Mouse (Mus musculus) hindbrain, embryonic 11.5 days (tissue): ENCODE results near the gene Ccdc182. TPM values are rescaled to one million over a fixed set of nuclear protein-coding genes. Genes with fewer than 3 reads are reported as not detected.

ENCODE experiments used
- ATAC-seq: fragments of 200-750 bp; cut with Nextera tagmentation; 2 replicates; pipeline ENCODE4 v1.8.0; 2017; ENCODE audit warnings: mild to moderate bottlenecking, moderate TSS enrichment, moderate library complexity; ENCODE audit not compliant: low FRiP score
- DNase-seq: peaks from one replicate; pipeline ENCODE4 v3.0.0-alpha.2; 2015; ENCODE audit warnings: low spot score
- H3K27ac ChIP-seq: fragments of 300-500 bp; sonication (generic); 2 replicates; pipeline ENCODE4 v1.5.1; 2014; ENCODE audit warnings: mild to moderate bottlenecking, low read depth, low read length
- H3K27me3 ChIP-seq: fragments of 300-500 bp; sonication (generic); 2 replicates; pipeline ENCODE4 v1.6.1; 2014; ENCODE audit warnings: mild to moderate bottlenecking, low read length, moderate library complexity, mixed read lengths; ENCODE audit not compliant: control insufficient read depth, insufficient read depth
- H3K36me3 ChIP-seq: fragments of 300-500 bp; sonication (generic); 2 replicates; pipeline ENCODE4 v1.6.1; 2014; ENCODE audit warnings: mild to moderate bottlenecking, low read length, moderate library complexity, mixed read lengths; ENCODE audit not compliant: control insufficient read depth, insufficient read depth
- H3K4me1 ChIP-seq: fragments of 300-500 bp; sonication (generic); replicated peaks from 2 replicates; pipeline ENCODE4 v1.6.1; 2014; ENCODE audit warnings: low read length, mixed read lengths; ENCODE audit not compliant: control insufficient read depth, insufficient read depth
- H3K4me2 ChIP-seq: fragments of 300-500 bp; sonication (generic); replicated peaks from 2 replicates; pipeline ENCODE4 v1.6.1; 2014; ENCODE audit warnings: mild to moderate bottlenecking, low read depth, low read length
- H3K4me3 ChIP-seq: fragments of 300-500 bp; sonication (generic); 2 replicates; pipeline ENCODE4 v1.5.1; 2014; ENCODE audit warnings: low read depth, low read length
- H3K9ac ChIP-seq: fragments of 300-500 bp; sonication (generic); 2 replicates; pipeline ENCODE4 v1.6.1; 2014; ENCODE audit warnings: low read depth, low read length
- H3K9me3 ChIP-seq: fragments of 300-500 bp; sonication (generic); 2 replicates; pipeline ENCODE4 v1.6.1; 2016; ENCODE audit warnings: low read length; ENCODE audit not compliant: control insufficient read depth
- WGBS: fragments of 180-500 bp; shearing (Covaris S2); extraction: QIAGEN DNeasy Blood & Tissue Kit; methylation state at CpG from one replicate; pipeline ENCODE4 v1.1.7; 2014; 5-methylcytosine and 5-hydroxymethylcytosine counted together
- polyA plus RNA-seq: library from polyadenylated mRNA; unstranded; fragments of >200 nt; fragmentation: Nextera tagmentation; extraction: Ambion mirVana; gene quantifications from 2 replicates; pipeline ENCODE4 v1.2.1, GENCODE M21; 2014

The Ccdc182 gene
- polyA plus RNA-seq, 1 experiment from 2014 or later = 9.8 TPM

DNA sequence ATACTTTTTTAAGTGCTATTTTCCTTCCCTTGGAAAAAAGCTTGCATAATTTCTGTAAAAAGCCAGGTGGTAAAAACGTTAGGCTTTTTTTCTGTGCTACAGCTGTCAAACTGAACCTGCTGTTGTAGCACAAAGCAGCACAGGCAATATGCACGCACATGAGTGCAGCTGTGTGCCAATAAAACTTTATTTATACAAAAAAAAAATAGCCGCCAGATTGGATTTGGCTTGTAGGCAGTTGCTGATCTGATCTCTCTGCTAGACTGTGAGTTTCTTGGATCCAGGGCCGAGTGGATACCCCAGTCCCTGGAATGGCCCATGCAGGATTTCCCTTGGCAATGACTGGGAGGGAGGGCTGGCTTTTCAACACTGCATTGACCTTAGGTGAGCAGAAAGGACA, 36.2 kb upstream of the Ccdc182 start:
- peaks cover 13% of the 10 kb centered on the region for H3K4me1 ChIP-seq
- H3K4me3 ChIP-seq = no peak overlapping the region
- H3K4me2 ChIP-seq = no peak overlapping the region
- 81% methylated on average over 4 of the region's 4 CpGs for WGBS
- no peaks in the 10 kb centered on the region for H3K9me3 ChIP-seq
- no peak for DNase-seq
- H3K9ac ChIP-seq = no peak overlapping the region
- H3K27me3 ChIP-seq = no peaks in the 10 kb centered on the region
- H3K36me3 ChIP-seq = peaks cover 3% of the 10 kb centered on the region
- H3K27ac ChIP-seq = no peak overlapping the region
- ATAC-seq = no peak

DNA sequence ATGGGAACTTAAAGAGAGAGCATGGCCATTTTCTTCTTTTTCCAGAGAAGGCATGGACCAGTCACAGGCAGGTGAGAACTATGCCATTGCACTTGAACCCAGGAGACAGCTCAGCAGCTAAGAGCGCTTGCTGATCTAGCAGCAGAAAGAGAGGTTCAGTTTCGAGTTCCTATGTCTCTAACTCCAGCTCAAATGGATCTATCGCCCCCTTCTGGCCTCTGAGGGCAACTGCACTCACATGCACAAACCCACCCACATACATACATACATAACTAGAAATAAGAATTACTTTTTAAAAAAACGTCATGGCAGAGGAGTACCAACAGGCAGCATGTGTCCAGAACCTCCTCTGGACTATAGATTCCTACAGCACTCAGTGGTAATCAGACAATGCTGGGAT, 35.6 kb upstream of the Ccdc182 start:
- Histone ChIP-seq H3K4me2 (no peak overlapping the region), H3K9ac (no peak overlapping the region), H3K4me3 (no peak overlapping the region), H3K27ac (no peak overlapping the region), H3K4me1 (peaks cover 9% of the 10 kb centered on the region; the same call in 1 of the 2 replicates), H3K9me3 (no peaks in the 10 kb centered on the region), H3K36me3 (peaks cover 3% of the 10 kb centered on the region), H3K27me3 (no peaks in the 10 kb centered on the region)
- DNase-seq = no peak
- ATAC-seq = no peak
- 80% methylated on average over 4 of the region's 4 CpGs for WGBS

DNA sequence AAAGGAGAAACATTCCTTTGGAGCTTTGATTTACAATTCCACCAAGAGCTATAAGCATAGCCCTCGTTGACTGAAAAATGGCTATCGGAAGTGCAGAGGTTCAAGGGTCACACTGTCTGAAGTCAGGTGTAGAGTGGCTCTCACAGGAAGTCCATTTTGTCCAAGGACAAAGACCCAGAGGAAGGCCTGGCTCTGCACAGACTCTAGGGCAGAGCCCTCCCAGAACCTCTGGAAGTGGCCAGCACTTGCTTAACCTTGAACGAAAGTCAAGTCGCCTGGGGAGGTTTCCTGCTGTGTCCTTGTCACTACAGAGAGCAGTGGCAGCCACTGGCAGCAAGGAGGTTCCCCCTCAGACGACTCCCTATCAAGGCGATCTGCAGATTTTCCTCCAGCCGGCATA, 33.4 kb upstream of the Ccdc182 start:
- H3K27ac ChIP-seq = no peak overlapping the region
- DNase-seq (no peak), ATAC-seq (no peak)
- H3K9me3 ChIP-seq = no peaks in the 10 kb centered on the region
- no peak overlapping the region for H3K9ac ChIP-seq
- no peak overlapping the region for H3K4me3 ChIP-seq
- 0 out of 2 replicates have a peak, but pooled peaks cover 5% of the 10 kb centered on the region for H3K4me1 ChIP-seq
- WGBS = 54% methylated on average over 7 of the region's 7 CpGs
- H3K27me3 ChIP-seq = no peaks in the 10 kb centered on the region
- H3K36me3 ChIP-seq = peaks cover 3% of the 10 kb centered on the region
- H3K4me2 ChIP-seq = no peak overlapping the region

DNA sequence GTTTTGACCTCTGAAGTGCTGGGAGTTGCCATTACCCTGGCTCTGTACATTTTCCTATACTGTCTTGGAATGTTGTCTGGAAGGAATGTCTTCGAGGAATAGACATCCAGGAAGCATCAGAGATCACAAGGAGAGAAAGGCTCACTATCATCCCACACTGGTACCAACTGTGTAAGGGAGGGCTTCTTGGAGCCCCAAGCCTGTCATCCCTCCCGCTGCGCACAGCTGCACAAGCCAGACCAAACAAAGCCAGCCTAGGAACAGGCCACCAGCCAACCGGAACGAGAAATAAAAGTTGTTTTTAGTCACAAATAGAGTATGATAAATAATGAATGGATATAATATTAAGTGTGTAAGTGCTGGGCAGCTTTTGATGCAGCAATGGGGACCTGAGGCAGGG, 29.0 kb upstream of the Ccdc182 start:
- Histone ChIP-seq H3K27me3 (no peaks in the 10 kb centered on the region), H3K9ac (no peak overlapping the region), H3K9me3 (no peaks in the 10 kb centered on the region), H3K4me2 (no peak overlapping the region), H3K4me1 (peaks cover 5% of the 10 kb centered on the region; the same call in 1 of the 2 replicates), H3K27ac (no peak overlapping the region), H3K4me3 (no peak overlapping the region), H3K36me3 (no peaks in the 10 kb centered on the region)
- no peak for DNase-seq
- no peak for ATAC-seq
- 72% methylated on average over 5 of the region's 5 CpGs for WGBS

DNA sequence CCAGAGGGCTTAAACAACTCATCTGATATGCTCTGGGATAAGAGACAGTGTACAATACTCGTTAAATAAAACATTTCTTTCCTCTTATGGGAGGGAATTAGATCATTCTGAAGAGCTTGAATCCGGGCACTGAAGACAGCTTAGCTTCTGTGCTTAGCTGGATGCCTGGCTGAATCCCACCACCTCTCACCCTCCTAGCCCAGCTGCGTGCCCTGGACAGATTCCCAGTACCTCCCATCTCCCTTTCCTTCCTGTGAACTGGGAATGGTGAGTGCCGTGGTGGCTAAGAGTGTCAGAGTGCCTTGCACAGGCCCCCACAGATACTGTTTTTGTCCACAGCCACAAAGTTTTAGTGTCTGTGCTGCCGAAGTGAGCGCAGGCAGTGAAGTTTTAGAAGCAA, 27.5 kb upstream of the Ccdc182 start:
- Histone ChIP-seq H3K4me1 (peaks cover 5% of the 10 kb centered on the region; the same call in 1 of the 2 replicates), H3K9ac (no peak overlapping the region; the same call in 1 of the 2 replicates), H3K9me3 (no peaks in the 10 kb centered on the region), H3K4me3 (no peak overlapping the region), H3K4me2 (no peak overlapping the region), H3K27ac (peak overlapping the region; percentile 8; the same call in 1 of the 2 replicates), H3K27me3 (no peaks in the 10 kb centered on the region), H3K36me3 (no peaks in the 10 kb centered on the region)
- ATAC-seq (no peak), DNase-seq (no peak)
- WGBS = 79% methylated on average over 6 of the region's 6 CpGs

DNA sequence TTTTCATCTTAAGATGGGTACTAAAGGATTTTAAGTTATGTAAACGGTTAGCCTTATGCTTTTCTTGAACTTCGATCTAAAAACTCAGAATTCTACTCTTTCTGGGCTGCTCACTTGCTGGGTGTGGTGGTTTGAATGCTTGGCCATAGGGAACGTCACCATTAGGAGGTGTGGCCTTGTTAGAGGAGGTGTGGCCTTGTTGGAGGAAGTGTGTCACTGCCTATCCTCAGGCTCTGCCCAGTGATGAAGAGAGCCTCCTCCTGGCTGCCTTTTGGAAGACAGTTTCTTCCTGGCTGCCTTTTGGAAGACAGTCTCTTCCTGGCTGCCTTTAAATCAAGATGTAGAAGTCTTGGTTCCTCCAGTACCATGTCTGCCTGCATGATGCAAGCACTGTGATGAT, 22.0 kb upstream of the Ccdc182 start:
- Histone ChIP-seq H3K9me3 (no peaks in the 10 kb centered on the region), H3K4me1 (peaks cover 20% of the 10 kb centered on the region), H3K4me2 (no peak overlapping the region), H3K4me3 (no peak overlapping the region), H3K36me3 (no peaks in the 10 kb centered on the region), H3K27me3 (no peaks in the 10 kb centered on the region), H3K9ac (no peak overlapping the region), H3K27ac (no peak overlapping the region)
- ATAC-seq = no peak
- 64% methylated on average over 3 of the region's 3 CpGs for WGBS
- DNase-seq = no peak

DNA sequence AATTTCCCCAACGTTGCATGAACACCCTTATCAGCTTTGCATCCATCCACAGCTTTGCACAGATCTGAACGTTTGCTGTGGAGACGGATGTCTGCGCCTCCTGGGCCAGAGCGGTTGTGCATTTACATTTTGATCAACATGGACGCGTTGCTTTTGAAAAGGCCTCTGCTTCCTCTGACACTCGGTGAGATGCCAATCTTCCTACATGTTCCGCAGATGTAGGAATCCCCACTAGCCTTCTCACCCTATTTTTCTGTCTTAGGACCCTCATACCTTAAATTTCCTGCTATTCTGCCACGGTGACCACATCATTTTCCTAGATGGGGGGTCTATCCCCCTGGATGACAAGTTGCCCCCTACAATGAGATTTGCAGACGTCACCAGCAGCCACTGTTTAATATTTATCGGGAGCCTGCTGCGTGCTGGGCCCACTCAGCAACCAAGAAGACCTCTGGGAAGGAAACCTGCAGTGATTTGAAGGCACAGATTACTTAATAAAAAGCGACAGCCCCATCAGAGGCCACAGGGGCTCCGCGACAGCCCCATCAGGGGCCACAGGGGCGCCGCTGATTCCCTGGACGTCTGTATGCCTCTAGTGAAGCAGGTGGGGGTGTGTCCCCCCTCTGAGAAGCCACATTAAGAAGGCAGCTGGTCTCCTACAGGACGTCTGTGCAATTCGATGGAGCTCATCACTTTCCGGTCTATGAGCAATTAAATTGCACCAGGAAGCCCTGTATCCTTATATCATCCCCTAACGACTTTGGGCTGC, 19.6 kb upstream of the Ccdc182 start:
- Histone ChIP-seq H3K4me2 (peak overlapping the region; percentile 2), H3K4me3 (no peak overlapping the region), H3K4me1 (peaks cover 21% of the 10 kb centered on the region), H3K36me3 (no peaks in the 10 kb centered on the region), H3K27me3 (no peaks in the 10 kb centered on the region), H3K9ac (peak overlapping the region; percentile 2), H3K9me3 (no peaks in the 10 kb centered on the region), H3K27ac (peak overlapping the region; percentile 92)
- peak; percentile 55 for DNase-seq
- WGBS = 16% methylated on average over 23 of the region's 23 CpGs
- peak; percentile 73 for ATAC-seq

DNA sequence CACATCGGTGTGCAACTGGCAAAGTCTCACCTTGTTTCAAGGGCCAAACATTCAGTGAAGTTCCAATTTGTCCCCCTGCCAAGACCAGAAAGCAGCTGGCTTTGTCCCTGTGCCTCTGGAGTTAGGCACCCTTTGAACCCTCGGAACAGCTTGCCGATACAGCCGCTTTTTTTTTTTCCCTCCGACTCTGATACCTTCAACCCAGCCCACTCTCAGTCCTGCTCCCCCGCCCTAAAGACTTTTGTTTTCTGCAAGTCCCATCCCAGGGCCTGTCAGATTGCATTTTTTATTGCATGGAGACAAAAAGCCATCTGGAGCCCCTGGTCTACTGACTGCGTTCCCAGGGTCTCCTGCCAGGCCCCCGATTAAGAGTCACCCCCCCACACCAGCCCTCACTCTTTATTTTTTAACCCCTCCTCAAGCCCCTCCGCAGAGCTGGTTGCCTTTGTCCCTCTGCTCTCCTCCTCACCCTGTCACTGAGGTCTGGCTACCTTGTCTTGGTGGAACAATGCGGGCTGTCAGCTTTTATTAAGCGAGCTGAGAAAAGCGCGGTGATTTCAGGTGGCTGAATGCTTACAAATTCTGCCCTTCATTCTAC, 18.9 kb upstream of the Ccdc182 start:
- H3K9me3 ChIP-seq = no peaks in the 10 kb centered on the region
- peaks cover 28% of the 10 kb centered on the region for H3K4me1 ChIP-seq
- peak overlapping the region; percentile 2 for H3K4me2 ChIP-seq
- H3K9ac ChIP-seq = peak overlapping the region; percentile 50
- no peaks in the 10 kb centered on the region for H3K27me3 ChIP-seq
- peak; percentile 86 for ATAC-seq
- 16% methylated on average over 13 of the region's 13 CpGs for WGBS
- H3K36me3 ChIP-seq = no peaks in the 10 kb centered on the region
- H3K27ac ChIP-seq = peak overlapping the region; percentile 92
- H3K4me3 ChIP-seq = no peak overlapping the region
- DNase-seq = peak; percentile 79

DNA sequence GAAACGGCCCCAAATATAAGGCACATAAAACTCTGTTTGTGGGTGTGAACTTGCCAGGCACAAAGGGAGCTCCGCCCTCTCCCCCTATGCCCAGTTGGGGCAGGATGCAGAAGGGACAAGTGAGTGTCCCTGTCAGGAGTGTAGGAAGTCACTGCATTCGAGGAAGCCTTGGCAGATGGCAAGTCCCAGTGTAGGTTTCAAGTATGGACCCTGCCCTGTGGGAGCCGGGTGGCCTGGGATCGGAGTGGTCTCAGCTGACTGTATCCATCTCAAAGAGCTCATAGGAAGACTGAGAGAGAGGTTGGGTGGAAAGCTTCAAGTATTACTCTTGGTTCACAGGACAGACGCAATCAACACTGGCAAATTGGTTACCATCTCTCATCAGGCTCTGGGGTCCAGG, 17.9 kb upstream of the Ccdc182 start:
- Histone ChIP-seq H3K4me2 (no peak overlapping the region), H3K27me3 (no peaks in the 10 kb centered on the region), H3K36me3 (no peaks in the 10 kb centered on the region), H3K9ac (peak overlapping the region; percentile 50), H3K27ac (peak overlapping the region; percentile 92), H3K4me3 (no peak overlapping the region), H3K9me3 (no peaks in the 10 kb centered on the region), H3K4me1 (peaks cover 28% of the 10 kb centered on the region)
- ATAC-seq = no peak
- 42% methylated on average over 6 of the region's 6 CpGs for WGBS
- peak; percentile 49 for DNase-seq
